Mouse (Mus musculus) left cerebral cortex, postnatal 36 days (tissue): Measurements from ENCODE around the gene Hook2. TPM values are rescaled to one million over a fixed set of nuclear protein-coding genes. Genes with fewer than 3 reads are reported as not detected.

Source experiments
- total RNA-seq, 2 experiments: library from RNA; stranded (reverse); gene quantifications; 2 replicates each; pipeline ENCODE4 v1.2.3; 2021

Hook2 gene
- total RNA-seq, 2 experiments from 2014 or later: 8.2 to 10.0 TPM

Other genes with a start within 250 kb of the Hook2 start
- gene Nfix, start 190.3 kb upstream of the Hook2 start, total RNA-seq: 100 to 1,000 TPM; 303 to 353 TPM
- 10 to 100 TPM; 10.3 to 10.9 TPM for gene Dand5, start 167.8 kb upstream of the Hook2 start, total RNA-seq
- 10 to 100 TPM; 26.3 to 26.9 TPM for gene Gadd45gip1, start 159.1 kb upstream of the Hook2 start, total RNA-seq
- gene Rad23a, start 149.9 kb upstream of the Hook2 start, total RNA-seq: 10 to 100 TPM; 77.9 to 78.8 TPM
- gene Calr, start 143.7 kb upstream of the Hook2 start, total RNA-seq: 100 to 1,000 TPM; 435 to 511 TPM
- 10 to 100 TPM; 46.2 to 47.8 TPM for gene Farsa, start 133.6 kb upstream of the Hook2 start, total RNA-seq
- 1 to 10 TPM; 8.3 TPM for gene Syce2, start 118.5 kb upstream of the Hook2 start, total RNA-seq
- 10 to 100 TPM; 29.6 to 42.4 TPM for gene Gcdh, start 96.7 kb upstream of the Hook2 start, total RNA-seq
- gene Klf1, start 88.7 kb upstream of the Hook2 start, total RNA-seq: not detected
- gene Dnase2a, start 82.0 kb upstream of the Hook2 start, total RNA-seq: 1 to 10 TPM; 3.1 to 4.1 TPM
- 10 to 100 TPM; 85.9 to 94.2 TPM for gene Mast1, start 53.2 kb upstream of the Hook2 start, total RNA-seq
- 1 to 10 TPM in 1 of 2 experiments, under 1 TPM in 1; 0.84 to 1.7 TPM for gene Rtbdn, start 43.6 kb upstream of the Hook2 start, total RNA-seq
- gene Gm49661, start 21.2 kb upstream of the Hook2 start, total RNA-seq: 1 to 10 TPM in 1 of 2 experiments, not detected in 1; 1.6 TPM
- gene Prdx2, start 21.0 kb upstream of the Hook2 start, total RNA-seq: 100 to 1,000 TPM; 324 to 340 TPM
- 10 to 100 TPM; 41.2 to 55.4 TPM for gene Rnaseh2a, start 20.8 kb upstream of the Hook2 start, total RNA-seq
- 100 to 1,000 TPM in 1 of 2 experiments, 10 to 100 TPM in 1; 43.2 to 133 TPM for gene Junb, start 11.9 kb upstream of the Hook2 start, total RNA-seq
- not detected for gene Best2, start 23.9 kb downstream of the Hook2 start, total RNA-seq
- gene Asna1, start 34.7 kb downstream of the Hook2 start, total RNA-seq: 100 to 1,000 TPM; 119 to 143 TPM
- gene Trir, start 36.2 kb downstream of the Hook2 start, total RNA-seq: 100 to 1,000 TPM; 124 to 132 TPM
- 100 to 1,000 TPM; 160 to 169 TPM for gene Tnpo2, start 46.3 kb downstream of the Hook2 start, total RNA-seq
- 10 to 100 TPM; 21.7 to 22.8 TPM for gene Fbxw9, start 69.5 kb downstream of the Hook2 start, total RNA-seq
- gene Gm5741, start 77.4 kb downstream of the Hook2 start, total RNA-seq: not detected
- 10 to 100 TPM; 64.4 to 68.5 TPM for gene Dhps, start 81.2 kb downstream of the Hook2 start, total RNA-seq
- 10 to 100 TPM; 48.2 to 54.8 TPM for gene Wdr83os, start 90.1 kb downstream of the Hook2 start, total RNA-seq
- gene Wdr83, start 90.7 kb downstream of the Hook2 start, total RNA-seq: 10 to 100 TPM; 26.0 to 28.9 TPM
- 10 to 100 TPM; 36.6 to 38.2 TPM for gene Man2b1, start 92.7 kb downstream of the Hook2 start, total RNA-seq
- gene Zfp791, start 132.5 kb downstream of the Hook2 start, total RNA-seq: 1 to 10 TPM; 6.7 to 8.7 TPM
- not detected for gene Cks1brt, start 161.3 kb downstream of the Hook2 start, total RNA-seq
- not detected for gene Olfr371, start 235.4 kb downstream of the Hook2 start, total RNA-seq